Mouse (Mus musculus): Measurements from ENCODE around the gene Nes. TPM values are rescaled to one million over a fixed set of nuclear protein-coding genes. Genes with fewer than 3 reads are reported as not detected.

Gene Nes
- polyA plus RNA-seq (2014; fragmentation: Illumina TruSeq; extraction: RNeasy Lipid Tissue Mini Kit (QIAGEN cat#74804)), result 8.0 TPM

GRCm38 (mm10) chr3:87970939-87971488, at the start of gene Nes:
TSS of gene Nes (plus strand) at chr3:87971078.

GRCm38 (mm10) chr3:87930078-87930795, 40.6 kb upstream of the Nes start, which contains the start of the genes Isg20l2 and Rrnad1:
TSS of gene Isg20l2 (plus strand) at chr3:87930314.
TSS of gene Rrnad1 (minus strand) at chr3:87930717.

GRCm38 (mm10) chr3:87948378-87949265, 22.3 kb upstream of the Nes start, which contains the start of gene Crabp2:
TSS of gene Crabp2 (plus strand) at chr3:87948666.

GRCm38 (mm10) chr3:88000181-88000580, 29.3 kb downstream of the Nes start, which contains the start of gene Bcan:
TSS of gene Bcan (minus strand) at chr3:88000230.

GRCm38 (mm10) chr3:88027434-88028186, 56.7 kb downstream of the Nes start, which contains the start of gene Hapln2:
TSS of gene Hapln2 (minus strand) at chr3:88027583.

Other genes with a start within 250 kb of the Nes start
- gene Lrrc71, start 222.5 kb upstream of the Nes start, polyA plus RNA-seq (2014; fragmentation: Illumina TruSeq; extraction: RNeasy Lipid Tissue Mini Kit (QIAGEN cat#74804)), result 0.88 TPM
- not detected for gene Ntrk1, start 175.9 kb upstream of the Nes start, polyA plus RNA-seq (2014; fragmentation: Illumina TruSeq; extraction: RNeasy Lipid Tissue Mini Kit (QIAGEN cat#74804))
- gene Insrr, start 174.1 kb upstream of the Nes start, polyA plus RNA-seq (2014; fragmentation: Illumina TruSeq; extraction: RNeasy Lipid Tissue Mini Kit (QIAGEN cat#74804)), result not detected
- 1.1 TPM for gene Pear1, start 146.8 kb upstream of the Nes start, polyA plus RNA-seq (2014; fragmentation: Illumina TruSeq; extraction: RNeasy Lipid Tissue Mini Kit (QIAGEN cat#74804))
- gene Sh2d2a, start 124.3 kb upstream of the Nes start, polyA plus RNA-seq (2014; fragmentation: Illumina TruSeq; extraction: RNeasy Lipid Tissue Mini Kit (QIAGEN cat#74804)), result 0.14 TPM
- gene Prcc, start 85.5 kb upstream of the Nes start, polyA plus RNA-seq (2014; fragmentation: Illumina TruSeq; extraction: RNeasy Lipid Tissue Mini Kit (QIAGEN cat#74804)), result 3.7 TPM
- gene Hdgf, start 64.8 kb upstream of the Nes start, polyA plus RNA-seq (2014; fragmentation: Illumina TruSeq; extraction: RNeasy Lipid Tissue Mini Kit (QIAGEN cat#74804)), result 146 TPM
- gene Mrpl24, start 51.6 kb upstream of the Nes start, polyA plus RNA-seq (2014; fragmentation: Illumina TruSeq; extraction: RNeasy Lipid Tissue Mini Kit (QIAGEN cat#74804)), result 52.2 TPM
- gene Isg20l2, start 40.8 kb upstream of the Nes start, polyA plus RNA-seq (2014; fragmentation: Illumina TruSeq; extraction: RNeasy Lipid Tissue Mini Kit (QIAGEN cat#74804)), result 42.8 TPM
- 5.2 TPM for gene Rrnad1, start 40.4 kb upstream of the Nes start, polyA plus RNA-seq (2014; fragmentation: Illumina TruSeq; extraction: RNeasy Lipid Tissue Mini Kit (QIAGEN cat#74804))
- gene Crabp2, start 22.4 kb upstream of the Nes start, polyA plus RNA-seq (2014; fragmentation: Illumina TruSeq; extraction: RNeasy Lipid Tissue Mini Kit (QIAGEN cat#74804)), result 20.6 TPM
- gene Bcan, start 29.2 kb downstream of the Nes start, polyA plus RNA-seq (2014; fragmentation: Illumina TruSeq; extraction: RNeasy Lipid Tissue Mini Kit (QIAGEN cat#74804)), result 0.74 TPM
- gene Hapln2, start 56.5 kb downstream of the Nes start, polyA plus RNA-seq (2014; fragmentation: Illumina TruSeq; extraction: RNeasy Lipid Tissue Mini Kit (QIAGEN cat#74804)), result not detected
- gene Gpatch4, start 72.0 kb downstream of the Nes start, polyA plus RNA-seq (2014; fragmentation: Illumina TruSeq; extraction: RNeasy Lipid Tissue Mini Kit (QIAGEN cat#74804)), result 8.7 TPM
- 23.3 TPM for gene Naxe, start 87.4 kb downstream of the Nes start, polyA plus RNA-seq (2014; fragmentation: Illumina TruSeq; extraction: RNeasy Lipid Tissue Mini Kit (QIAGEN cat#74804))
- not detected for gene Ttc24, start 107.2 kb downstream of the Nes start, polyA plus RNA-seq (2014; fragmentation: Illumina TruSeq; extraction: RNeasy Lipid Tissue Mini Kit (QIAGEN cat#74804))
- 0.88 TPM for gene Iqgap3, start 110.9 kb downstream of the Nes start, polyA plus RNA-seq (2014; fragmentation: Illumina TruSeq; extraction: RNeasy Lipid Tissue Mini Kit (QIAGEN cat#74804))
- 12.0 TPM for gene Mef2d, start 171.3 kb downstream of the Nes start, polyA plus RNA-seq (2014; fragmentation: Illumina TruSeq; extraction: RNeasy Lipid Tissue Mini Kit (QIAGEN cat#74804))